Mouse (Mus musculus) liver, embryonic 12.5 days (tissue): Measurements from ENCODE around the gene Parvb. TPM values are rescaled to one million over a fixed set of nuclear protein-coding genes. Genes with fewer than 3 reads are reported as not detected.

Source experiments
- ATAC-seq: fragments of 200-750 bp; cut with Nextera tagmentation; 2 replicates; pipeline ENCODE4 v1.8.0; 2017; ENCODE audit warnings: moderate number of reproducible peaks, mild to moderate bottlenecking, moderate library complexity
- H3K27ac ChIP-seq: fragments of 300-500 bp; sonication (generic); 2 replicates; pipeline ENCODE4 v1.5.1; 2016; ENCODE audit warnings: mild to moderate bottlenecking
- H3K27me3 ChIP-seq: fragments of 300-500 bp; sonication (generic); replicated peaks from 2 replicates; pipeline ENCODE4 v1.6.1; 2016; ENCODE audit warnings: mild to moderate bottlenecking, moderate library complexity
- H3K36me3 ChIP-seq: fragments of 300-500 bp; sonication (generic); 2 replicates; pipeline ENCODE4 v1.6.1; 2016; ENCODE audit warnings: mild to moderate bottlenecking, moderate library complexity
- H3K4me1 ChIP-seq: fragments of 300-500 bp; sonication (generic); 2 replicates; pipeline ENCODE4 v1.6.1; 2016
- H3K4me2 ChIP-seq: fragments of 300-500 bp; sonication (generic); 2 replicates; pipeline ENCODE4 v1.6.1; 2016; ENCODE audit warnings: mild to moderate bottlenecking, moderate library complexity
- H3K4me3 ChIP-seq: fragments of 300-500 bp; sonication (generic); 2 replicates; pipeline ENCODE4 v1.5.1; 2016; ENCODE audit warnings: mild to moderate bottlenecking, moderate library complexity
- H3K9ac ChIP-seq: fragments of 300-500 bp; sonication (generic); 2 replicates; pipeline ENCODE4 v1.6.1; 2016; ENCODE audit warnings: mild to moderate bottlenecking, moderate library complexity
- H3K9me3 ChIP-seq: fragments of 300-500 bp; sonication (generic); replicated peaks from 2 replicates; pipeline ENCODE4 v1.6.1; 2016; ENCODE audit warnings: mild to moderate bottlenecking, moderate library complexity
- WGBS: fragments of 180-500 bp; shearing (Covaris S2); methylation state at CpG from one replicate; pipeline ENCODE4 v1.1.7; 2016; ENCODE audit not compliant: insufficient replicate concordance; 5-methylcytosine and 5-hydroxymethylcytosine counted together
- polyA plus RNA-seq: library from polyadenylated mRNA; unstranded; fragments of >200 nt; fragmentation: Nextera tagmentation; extraction: Ambion mirVana; gene quantifications from 2 replicates; pipeline ENCODE4 v1.2.1, GENCODE M21; 2016

The Parvb gene
- polyA plus RNA-seq, 1 experiment from 2014 or later = 7.5 TPM

- peaks cover 21% of the 10 kb centered on the region for H3K4me1 ChIP-seq
- no peak overlapping the region for H3K4me2 ChIP-seq
- no peaks in the 10 kb centered on the region for H3K9me3 ChIP-seq
- no peak overlapping the region for H3K27ac ChIP-seq
- H3K36me3 ChIP-seq = no peaks in the 10 kb centered on the region
- no peak for ATAC-seq
- peaks cover 24% of the 10 kb centered on the region for H3K27me3 ChIP-seq
- no peak overlapping the region for H3K9ac ChIP-seq
- WGBS = 59% methylated on average over 7 of the region's 7 CpGs
- no peak overlapping the region for H3K4me3 ChIP-seq
Measured at GRCm38 (mm10) chr15:84241520-84241919, 9.7 kb downstream of the Parvb start.

GRCm38 (mm10) chr15:84245104-84245503 lies 13.3 kb downstream of the Parvb start:
- ATAC-seq = no peak
- no peak overlapping the region for H3K27ac ChIP-seq
- H3K9ac ChIP-seq = no peak overlapping the region
- WGBS = 74% methylated on average over 7 of the region's 7 CpGs
- 0 out of 2 replicates have a peak, but pooled peaks cover 3% of the 10 kb centered on the region for H3K27me3 ChIP-seq
- no peaks in the 10 kb centered on the region for H3K4me1 ChIP-seq
- peaks cover 7% of the 10 kb centered on the region for H3K9me3 ChIP-seq
- H3K4me2 ChIP-seq = no peak overlapping the region
- peaks cover 6% of the 10 kb centered on the region; the same call in 1 of the 2 replicates for H3K36me3 ChIP-seq
- H3K4me3 ChIP-seq = no peak overlapping the region

DNA sequence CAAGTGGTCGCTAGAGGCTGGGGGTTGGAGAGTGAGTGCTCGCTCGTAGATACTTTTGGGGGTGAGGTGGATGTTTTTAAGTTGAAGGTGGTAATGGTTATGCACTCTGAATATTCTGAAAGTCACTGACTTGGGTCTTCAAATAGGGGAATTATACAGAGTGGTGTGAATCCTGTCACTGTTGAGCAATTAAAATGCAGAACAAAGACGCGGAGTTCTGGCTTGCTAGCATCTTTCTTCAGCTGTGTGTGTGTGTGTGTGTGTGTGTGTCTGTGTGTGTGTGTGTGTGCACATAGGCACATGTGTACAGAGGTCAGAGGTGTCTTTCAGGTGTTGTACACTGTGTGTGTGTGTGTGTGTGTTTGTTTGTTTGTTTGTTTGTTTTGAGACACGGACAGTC lies 14.4 kb downstream of the Parvb start:
- H3K27ac ChIP-seq = no peak overlapping the region
- H3K9me3 ChIP-seq = peaks cover 7% of the 10 kb centered on the region
- no peak for ATAC-seq
- H3K9ac ChIP-seq = no peak overlapping the region
- no peaks in the 10 kb centered on the region for H3K27me3 ChIP-seq
- WGBS = 91% methylated on average over 6 of the region's 6 CpGs
- H3K4me1 ChIP-seq = no peaks in the 10 kb centered on the region
- peaks cover 6% of the 10 kb centered on the region; the same call in 1 of the 2 replicates for H3K36me3 ChIP-seq
- no peak overlapping the region for H3K4me3 ChIP-seq
- H3K4me2 ChIP-seq = no peak overlapping the region

DNA sequence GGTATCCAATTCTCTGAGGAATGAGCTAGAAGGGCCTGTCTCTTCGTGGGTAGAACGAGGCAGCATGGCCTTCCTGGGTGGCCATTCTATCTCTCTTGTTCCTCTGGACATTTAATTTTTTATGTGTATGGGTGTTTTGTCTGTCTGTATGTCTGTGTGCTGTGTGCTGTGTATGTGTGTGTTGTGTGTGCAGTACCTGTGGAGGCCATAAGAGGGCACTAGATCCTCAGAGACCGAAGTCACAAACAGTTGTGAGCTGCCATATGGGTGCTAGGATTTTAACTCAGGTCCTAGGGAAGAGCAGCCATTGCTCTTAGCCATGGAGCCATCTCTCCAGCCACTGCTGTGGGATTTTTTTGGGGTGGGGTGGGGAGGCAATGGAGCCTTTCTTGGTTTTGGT lies 15.5 kb downstream of the Parvb start:
- Histone ChIP-seq H3K27ac (no peak overlapping the region), H3K4me2 (no peak overlapping the region), H3K4me3 (no peak overlapping the region), H3K36me3 (peaks cover 6% of the 10 kb centered on the region; the same call in 1 of the 2 replicates), H3K9me3 (peaks cover 7% of the 10 kb centered on the region), H3K27me3 (no peaks in the 10 kb centered on the region), H3K4me1 (no peaks in the 10 kb centered on the region; the same call in 1 of the 2 replicates), H3K9ac (no peak overlapping the region)
- WGBS = 89% methylated on average over 3 of the region's 3 CpGs
- no peak for ATAC-seq

GRCm38 (mm10) chr15:84251227-84251626 lies 19.4 kb downstream of the Parvb start:
- H3K27me3 ChIP-seq = no peaks in the 10 kb centered on the region
- H3K36me3 ChIP-seq = peaks cover 6% of the 10 kb centered on the region; the same call in 1 of the 2 replicates
- H3K4me3 ChIP-seq = no peak overlapping the region
- peaks cover 18% of the 10 kb centered on the region for H3K4me1 ChIP-seq
- H3K27ac ChIP-seq = no peak overlapping the region
- no peak overlapping the region for H3K9ac ChIP-seq
- ATAC-seq = no peak
- no peak overlapping the region for H3K4me2 ChIP-seq
- 79% methylated on average over 13 of the region's 13 CpGs for WGBS
- H3K9me3 ChIP-seq = peaks cover 7% of the 10 kb centered on the region

DNA sequence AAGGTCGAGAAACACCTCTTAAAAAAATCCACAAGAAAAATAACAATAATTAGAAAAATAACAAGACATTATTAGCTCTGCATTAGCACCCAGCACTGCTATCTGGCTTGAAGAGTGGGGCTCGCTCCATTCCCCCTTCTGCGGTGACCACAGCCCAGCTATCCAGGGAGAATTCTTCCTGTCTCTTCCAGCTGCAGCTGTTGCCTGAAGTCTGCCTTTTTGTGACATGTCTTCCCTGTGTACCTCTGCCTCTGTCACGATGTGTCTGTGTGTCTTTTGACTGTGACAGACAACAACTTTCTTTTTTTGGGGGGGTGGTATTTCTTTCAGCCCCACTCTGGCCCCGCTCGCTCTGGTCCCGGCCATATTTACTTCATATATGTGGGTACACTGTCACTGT lies 20.8 kb downstream of the Parvb start:
- no peak overlapping the region for H3K4me2 ChIP-seq
- H3K27me3 ChIP-seq = no peaks in the 10 kb centered on the region
- H3K9ac ChIP-seq = no peak overlapping the region
- 77% methylated on average over 7 of the region's 7 CpGs for WGBS
- ATAC-seq = no peak
- H3K4me3 ChIP-seq = no peak overlapping the region
- H3K4me1 ChIP-seq = peaks cover 32% of the 10 kb centered on the region
- H3K36me3 ChIP-seq = no peaks in the 10 kb centered on the region
- H3K27ac ChIP-seq = no peak overlapping the region
- no peaks in the 10 kb centered on the region for H3K9me3 ChIP-seq

GRCm38 (mm10) chr15:84253757-84254156 lies 21.9 kb downstream of the Parvb start:
- 66% methylated on average over 11 of the region's 11 CpGs for WGBS
- Histone ChIP-seq H3K4me1 (peaks cover 32% of the 10 kb centered on the region), H3K36me3 (no peaks in the 10 kb centered on the region), H3K4me2 (no peak overlapping the region), H3K9ac (no peak overlapping the region), H3K9me3 (no peaks in the 10 kb centered on the region), H3K27me3 (no peaks in the 10 kb centered on the region), H3K27ac (no peak overlapping the region), H3K4me3 (no peak overlapping the region)
- ATAC-seq = no peak

- no peaks in the 10 kb centered on the region for H3K9me3 ChIP-seq
- no peaks in the 10 kb centered on the region for H3K36me3 ChIP-seq
- WGBS = 67% methylated on average over 8 of the region's 8 CpGs
- no peak overlapping the region for H3K4me3 ChIP-seq
- no peak overlapping the region for H3K27ac ChIP-seq
- ATAC-seq = no peak
- H3K4me1 ChIP-seq = peaks cover 37% of the 10 kb centered on the region
- no peak overlapping the region for H3K9ac ChIP-seq
- H3K27me3 ChIP-seq = peaks cover 1% of the 10 kb centered on the region; the same call in 1 of the 2 replicates
- H3K4me2 ChIP-seq = no peak overlapping the region
Measured at GRCm38 (mm10) chr15:84254387-84254786, 22.5 kb downstream of the Parvb start.

DNA sequence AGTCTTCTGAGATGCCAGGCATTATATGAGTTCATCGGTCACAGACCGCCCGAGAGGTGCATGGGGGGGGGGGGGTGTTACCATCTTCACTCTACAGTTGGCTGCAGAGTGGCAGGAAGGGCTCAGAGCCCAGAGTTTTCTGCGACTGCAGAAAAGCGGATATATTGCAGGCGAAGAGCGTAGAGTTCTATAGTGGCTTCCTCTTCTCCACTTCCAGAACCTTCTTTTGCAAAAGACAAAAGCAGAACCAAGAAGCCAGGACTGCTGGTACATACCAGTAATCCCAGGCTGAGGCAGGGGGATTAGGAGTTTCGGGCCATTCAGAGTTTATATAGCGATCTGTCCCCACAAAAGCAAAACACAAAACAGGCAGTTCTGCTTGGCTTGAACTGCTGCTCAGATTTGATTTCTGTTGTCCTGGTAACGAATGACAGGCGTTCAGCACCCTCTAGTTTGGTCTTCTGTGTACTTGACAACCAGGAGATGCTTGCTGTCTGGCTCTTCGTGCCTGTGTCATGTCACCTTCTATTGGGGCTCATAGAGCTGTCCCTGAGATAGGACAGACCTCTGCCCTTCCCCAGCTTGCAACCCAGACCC lies 24.5 kb downstream of the Parvb start:
- H3K4me3 ChIP-seq = no peak overlapping the region
- 63% methylated on average over 12 of the region's 12 CpGs for WGBS
- H3K4me2 ChIP-seq = peak overlapping the region; percentile 8
- peaks cover 4% of the 10 kb centered on the region; the same call in 1 of the 2 replicates for H3K27me3 ChIP-seq
- H3K4me1 ChIP-seq = peaks cover 44% of the 10 kb centered on the region
- peak; percentile 21; the same call in 1 of the 2 replicates for ATAC-seq
- H3K36me3 ChIP-seq = no peaks in the 10 kb centered on the region
- H3K9ac ChIP-seq = no peak overlapping the region
- H3K27ac ChIP-seq = peak overlapping the region; percentile 15; the same call in 1 of the 2 replicates
- H3K9me3 ChIP-seq = no peaks in the 10 kb centered on the region

DNA sequence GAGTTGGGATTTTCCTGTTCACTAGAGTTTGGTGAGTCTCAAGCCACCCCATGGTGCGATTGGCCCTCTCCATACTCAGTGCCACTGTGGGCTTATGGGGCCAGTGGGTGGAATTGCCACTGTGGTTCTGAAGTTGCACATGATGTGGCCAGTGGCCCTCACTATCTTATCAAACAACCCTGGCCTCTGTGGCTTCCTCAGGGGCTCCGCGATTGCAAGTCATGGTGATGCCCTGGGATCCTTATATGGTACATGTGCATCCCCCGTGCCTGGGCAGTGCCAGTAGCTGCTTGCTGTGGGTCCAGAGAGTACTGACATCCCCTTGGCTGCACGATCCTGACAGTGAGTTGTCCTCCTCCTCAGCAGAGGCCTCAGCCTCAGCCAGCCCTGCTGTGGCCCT lies 25.0 kb downstream of the Parvb start:
- ATAC-seq = peak; percentile 62
- H3K9me3 ChIP-seq = no peaks in the 10 kb centered on the region
- H3K27ac ChIP-seq = peak overlapping the region; percentile 15; the same call in 1 of the 2 replicates
- 31% methylated on average over 5 of the region's 5 CpGs for WGBS
- H3K4me2 ChIP-seq = peak overlapping the region; percentile 8
- no peak overlapping the region for H3K4me3 ChIP-seq
- no peak overlapping the region for H3K9ac ChIP-seq
- H3K27me3 ChIP-seq = peaks cover 4% of the 10 kb centered on the region; the same call in 1 of the 2 replicates
- H3K4me1 ChIP-seq = peaks cover 44% of the 10 kb centered on the region
- no peaks in the 10 kb centered on the region for H3K36me3 ChIP-seq

DNA sequence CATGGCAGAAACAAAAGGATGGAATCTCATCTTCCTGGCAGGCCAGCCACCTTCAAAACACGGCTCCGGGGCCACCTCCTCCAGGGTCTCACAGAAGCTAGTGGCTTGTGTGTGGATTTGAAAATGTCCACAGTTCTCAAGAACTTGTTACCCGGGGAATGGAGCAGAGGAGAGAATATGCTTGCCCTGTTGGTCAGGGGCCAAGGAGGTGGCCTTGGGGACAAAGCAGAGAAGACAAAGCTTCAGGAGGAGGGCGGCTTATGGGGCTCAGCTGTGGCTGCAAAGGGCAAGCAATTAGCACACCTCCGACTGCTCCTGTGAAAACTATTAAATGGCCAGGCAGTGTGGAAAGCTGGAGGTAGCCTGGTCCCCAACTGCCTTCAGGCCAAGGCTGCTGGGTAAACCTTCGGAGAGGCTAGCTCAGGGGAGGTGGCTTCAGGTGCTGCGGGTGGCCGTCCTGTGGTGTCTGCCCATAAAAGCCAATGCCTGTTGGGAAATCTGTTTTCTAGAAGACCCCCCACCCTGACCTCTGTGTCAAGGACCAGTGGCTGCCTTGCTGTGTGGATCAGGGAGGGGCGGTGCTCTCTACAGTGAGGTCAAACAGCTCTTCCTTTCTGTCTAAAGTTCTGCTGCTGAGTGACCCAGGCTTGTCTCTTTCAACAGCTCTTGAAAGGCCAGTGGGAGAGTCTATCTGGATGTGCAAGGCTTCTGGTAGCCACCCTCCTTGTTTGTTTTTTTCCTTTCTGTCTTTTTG lies 26.9 kb downstream of the Parvb start:
- Histone ChIP-seq H3K4me2 (no peak overlapping the region), H3K27ac (no peak overlapping the region), H3K4me3 (no peak overlapping the region), H3K27me3 (peaks cover 4% of the 10 kb centered on the region; the same call in 1 of the 2 replicates), H3K4me1 (peaks cover 48% of the 10 kb centered on the region), H3K9me3 (no peaks in the 10 kb centered on the region), H3K36me3 (no peaks in the 10 kb centered on the region), H3K9ac (no peak overlapping the region)
- WGBS = 76% methylated on average over 9 of the region's 9 CpGs
- no peak for ATAC-seq

- ATAC-seq = no peak
- Histone ChIP-seq H3K27ac (no peak overlapping the region), H3K36me3 (no peaks in the 10 kb centered on the region), H3K4me3 (no peak overlapping the region), H3K27me3 (peaks cover 4% of the 10 kb centered on the region; the same call in 1 of the 2 replicates), H3K9ac (no peak overlapping the region), H3K4me2 (0 out of 2 replicates have a peak overlapping the region, but pooled peaks have one; percentile 19), H3K9me3 (no peaks in the 10 kb centered on the region), H3K4me1 (peaks cover 50% of the 10 kb centered on the region)
- WGBS = 34% methylated on average over 22 of the region's 22 CpGs
Measured at GRCm38 (mm10) chr15:84260123-84260822, 28.4 kb downstream of the Parvb start.
